Mouse (Mus musculus): Measurements from ENCODE around the gene Gm4064.
"Not testable (repeated sequence)": the region's sequence is repeated elsewhere in the genome, so short reads cannot be mapped to it uniquely, and the experiment has no call there.

Gene Gm4064

GRCm38 (mm10) chrY:2796105-2796504 is at the start of gene Gm4064:
Gene Gm4064 (minus strand): TSS chrY:2796205.
- DNase-seq = not testable (repeated sequence)

- DNase-seq = not testable (repeated sequence)
These were observed 34.4 kb upstream of the Gm4064 start, which contains the start of the genes Rbmy and Gm10256 for GRCm38 (mm10) chrY:2830380-2830779. Gene Rbmy (plus strand): TSS chrY:2830680. Gene Gm10256 (plus strand): TSS chrY:2830699.

Measured in lung, postnatal 4 days (tissue).